Mouse (Mus musculus) erythroblast, embryonic 14.5 days (primary cell): ENCODE data around the gene Smarce1.

Experiments used
- GATA1 ChIP-seq: IDR thresholded peaks from 2 replicates; pipeline ENCODE4 v1.6.1; 2012; ENCODE audit warnings: low read length, inconsistent platforms, mixed read lengths
- TAL1 ChIP-seq: IDR thresholded peaks from 3 replicates; pipeline ENCODE4 v1.6.1; 2012; ENCODE audit warnings: low read length, inconsistent platforms, mixed read lengths

DNA sequence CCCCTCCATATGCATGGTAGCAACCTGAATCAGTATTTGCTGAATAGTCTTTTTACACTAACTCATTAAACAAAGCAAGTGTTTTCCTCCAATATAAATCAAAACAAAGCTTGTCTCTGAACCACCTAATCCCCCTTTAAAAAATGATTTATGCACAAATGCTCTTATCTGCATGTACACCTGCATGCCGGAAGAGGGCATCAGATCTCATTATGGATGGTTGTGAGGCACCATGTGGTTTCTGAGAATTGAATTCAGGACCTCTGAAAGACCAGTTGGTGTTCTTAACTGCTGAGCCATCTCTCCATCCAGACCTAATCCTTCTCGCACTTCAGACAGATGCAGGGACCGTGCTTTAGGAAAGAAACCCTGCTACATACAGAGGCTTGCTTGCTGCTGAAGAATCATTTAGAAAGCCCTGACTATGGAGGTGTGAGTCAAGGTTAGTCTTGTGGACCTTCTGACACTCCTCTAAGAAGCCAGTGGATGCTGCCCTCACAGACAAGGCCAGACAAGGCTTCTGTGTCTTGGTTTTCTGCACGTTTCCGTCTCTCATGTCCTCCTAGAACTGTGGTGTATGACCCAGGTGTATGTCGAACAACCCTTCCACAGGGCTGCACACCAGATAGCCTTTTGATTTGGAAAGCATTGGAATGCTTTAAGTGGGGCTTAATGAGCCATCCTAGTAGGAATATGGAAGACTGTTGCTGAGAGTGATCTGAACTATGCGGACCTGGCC, 13.4 kb downstream of the Smarce1 start:
- TF ChIP-seq TAL1, result no peak
- no peak for TF ChIP-seq GATA1
